Mouse (Mus musculus) kidney, postnatal 14 days (tissue): ENCODE data around the gene Tmem259.

Experiments used
- DNase-seq: peaks from one replicate; pipeline ENCODE4 v3.0.0; 2022; ENCODE audit warnings: mixed read lengths

Gene Tmem259

DNA sequence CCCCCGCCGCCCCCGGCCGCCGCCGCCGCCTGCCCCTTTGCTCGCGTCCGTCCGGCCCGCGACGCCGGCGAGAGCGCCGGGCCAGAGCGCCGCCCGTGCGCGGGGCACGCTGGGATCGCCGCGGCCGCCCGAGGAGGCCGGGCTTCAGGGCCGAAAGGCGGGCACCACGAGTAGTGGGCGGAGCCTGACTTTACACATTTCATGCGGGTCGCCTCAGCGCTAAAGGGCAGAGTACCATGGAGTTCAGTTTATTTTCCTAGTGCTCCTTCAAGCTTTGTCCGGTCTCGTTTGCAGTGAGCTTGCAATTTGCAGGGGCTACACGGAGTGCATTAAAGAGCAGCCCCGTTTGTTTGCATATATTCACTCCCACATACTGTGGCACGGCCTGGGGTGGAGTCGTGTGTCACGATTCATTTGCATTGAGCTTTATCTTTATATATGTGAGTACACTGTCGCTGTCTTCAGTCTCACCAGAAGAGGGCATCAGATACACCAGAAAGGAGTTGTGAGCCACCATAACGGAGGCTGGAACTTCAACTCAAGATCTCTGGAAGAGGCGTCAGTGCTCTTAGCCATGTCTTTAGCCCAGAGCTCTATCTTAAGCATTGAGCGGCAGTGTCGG is at the start of gene Tmem259:
Gene Tmem259, minus strand, starts transcription at position 136 of the 622 bp plus-strand sequence.
- peak; percentile 94 for DNase-seq

DNA sequence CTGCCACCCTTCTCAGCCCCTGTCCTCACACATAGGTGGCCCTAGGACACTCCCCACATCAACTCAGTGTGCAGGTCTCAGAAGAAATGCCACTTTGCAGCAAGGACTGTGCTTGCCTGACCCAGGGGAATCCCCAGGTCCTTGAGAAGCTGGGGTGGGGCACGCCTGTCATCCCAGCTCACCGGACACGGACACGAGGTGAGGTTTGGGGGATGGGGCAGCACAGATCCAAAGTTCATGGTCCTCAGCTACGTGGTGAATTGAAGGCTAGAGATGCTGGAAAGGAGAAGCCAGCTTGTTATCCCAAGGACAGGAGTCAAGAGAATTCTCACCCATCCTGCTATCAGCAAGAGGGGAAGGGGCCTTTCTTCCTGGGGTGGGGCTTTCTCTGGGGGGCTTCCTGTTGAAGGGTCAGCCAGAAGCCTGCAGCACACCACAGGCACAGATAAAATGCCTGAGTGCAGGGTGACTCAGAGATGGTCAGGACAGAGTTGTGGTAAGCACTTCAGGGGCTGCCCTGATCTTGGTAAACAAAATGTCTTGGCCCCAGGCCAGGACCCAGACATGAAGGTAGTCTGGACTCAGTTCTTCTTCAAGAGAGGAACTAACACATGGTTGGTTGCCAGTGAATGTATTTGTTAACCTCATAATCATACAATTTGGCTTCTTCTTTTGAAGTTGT is 48.8 kb upstream of the Tmem259 start:
- peak; percentile 74 for DNase-seq

DNA sequence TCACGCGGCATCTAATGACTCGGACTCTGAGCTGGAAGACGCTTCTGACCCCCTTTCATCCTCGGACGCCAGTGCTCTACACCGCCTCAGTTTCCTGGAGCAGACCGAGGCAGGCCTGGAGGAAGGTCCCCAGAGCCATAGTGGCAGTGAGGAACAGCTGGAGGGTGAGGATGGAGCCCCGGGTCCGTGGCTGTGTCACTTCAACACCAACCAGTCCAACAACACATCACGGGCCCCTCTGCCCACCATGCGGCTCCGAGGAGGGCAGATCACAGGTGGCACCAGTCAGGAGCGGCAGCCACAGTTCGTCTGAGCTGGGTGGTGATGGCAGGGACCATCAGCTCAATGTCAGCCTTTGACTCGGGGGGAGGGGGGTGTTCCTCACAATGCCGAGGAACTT is 46.6 kb upstream of the Tmem259 start:
- no peak for DNase-seq

DNA sequence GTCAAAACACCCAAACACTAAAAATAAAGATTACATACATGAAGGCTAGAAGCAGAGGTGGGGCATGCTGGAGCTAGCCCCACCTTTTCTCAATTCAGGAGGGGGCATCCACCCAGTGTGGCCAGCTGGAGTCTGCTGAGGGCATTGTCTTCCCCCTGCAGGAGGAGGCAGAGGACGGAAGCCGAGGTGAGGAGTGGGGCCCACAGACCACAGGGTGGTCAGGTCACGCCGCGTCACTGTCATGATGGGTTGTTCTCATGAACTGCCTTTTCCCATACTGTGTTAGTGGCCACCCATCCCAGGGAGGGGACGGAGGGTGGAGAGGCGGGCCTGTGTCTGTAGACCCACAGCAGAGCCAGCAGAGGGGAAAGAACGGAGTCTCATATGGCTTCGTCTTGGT is 46.1 kb upstream of the Tmem259 start:
- DNase-seq = no peak

DNA sequence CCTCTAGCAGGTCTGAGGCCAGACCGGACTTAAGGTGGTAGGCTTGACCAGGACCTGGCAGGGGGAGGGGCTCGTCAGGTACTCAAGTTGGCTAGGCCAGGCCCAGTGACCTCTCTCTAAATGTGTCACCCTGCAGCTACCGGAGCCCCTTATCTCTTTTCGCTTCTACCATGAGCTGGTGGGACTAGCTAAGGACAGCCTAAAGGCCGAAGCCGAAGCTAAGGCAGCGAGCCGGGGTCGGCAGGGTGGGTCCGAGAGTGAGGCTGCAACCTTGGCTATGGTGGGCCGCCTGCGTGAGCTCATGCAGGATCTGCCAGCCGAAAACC is 44.4 kb upstream of the Tmem259 start:
- DNase-seq = no peak

DNA sequence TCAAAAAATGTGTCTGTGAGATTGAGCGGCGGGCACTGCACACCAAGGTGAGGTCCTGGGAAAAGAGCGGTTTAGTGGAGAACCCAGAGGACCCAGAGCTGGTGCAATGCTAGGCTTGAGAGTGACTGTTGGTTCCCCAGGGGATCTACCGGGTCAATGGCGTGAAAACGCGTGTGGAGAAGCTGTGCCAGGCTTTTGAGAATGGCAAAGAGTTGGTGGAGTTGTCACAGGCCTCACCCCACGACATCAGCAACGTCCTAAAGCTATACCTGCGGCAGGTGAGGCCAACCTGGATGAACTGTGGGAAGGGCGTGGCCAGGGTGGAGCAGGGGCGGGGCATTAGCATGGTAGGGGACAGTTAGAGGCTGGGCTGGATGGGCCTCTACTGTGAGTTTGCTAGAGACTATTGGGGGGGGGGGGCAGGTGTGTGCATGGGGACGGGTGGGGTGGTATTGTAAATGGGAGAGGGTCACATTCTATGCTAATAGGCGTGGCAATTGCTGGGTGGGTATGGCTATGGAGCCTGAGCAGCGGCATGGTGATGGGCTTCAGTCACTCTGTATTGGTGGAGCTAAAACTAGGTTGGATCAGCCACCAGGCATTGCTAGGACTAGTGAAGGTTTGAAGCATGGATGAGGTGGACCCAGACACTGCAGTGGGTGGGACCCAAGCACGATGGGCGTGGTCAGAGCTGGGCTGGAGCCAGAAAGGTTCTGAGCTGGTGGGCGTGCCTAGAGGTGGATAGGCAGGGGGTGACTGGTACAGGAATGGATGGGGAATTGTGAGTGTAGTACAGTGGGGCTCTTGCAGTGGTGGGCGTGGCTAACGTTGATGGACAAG is 43.8 kb upstream of the Tmem259 start:
- no peak for DNase-seq

DNA sequence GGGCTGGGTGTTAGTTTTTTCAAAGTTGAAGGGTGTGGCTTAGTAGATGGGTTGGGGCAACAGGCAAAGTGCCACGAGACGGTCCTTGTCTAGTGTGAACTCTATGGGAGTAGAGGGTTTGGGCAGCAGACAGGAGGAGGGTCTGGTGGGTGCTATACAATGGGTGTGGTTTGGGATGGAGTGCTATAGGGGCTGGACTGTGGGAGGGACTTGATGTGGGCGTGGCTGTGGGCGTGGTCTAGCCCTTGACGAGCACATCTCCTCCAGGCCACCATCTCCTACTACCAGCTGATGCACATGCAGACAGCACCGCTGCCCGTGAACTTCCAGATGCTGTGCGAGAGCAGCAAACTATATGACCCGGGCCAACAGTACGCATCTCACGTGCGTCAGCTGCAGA is 41.8 kb upstream of the Tmem259 start:
- no peak for DNase-seq

DNA sequence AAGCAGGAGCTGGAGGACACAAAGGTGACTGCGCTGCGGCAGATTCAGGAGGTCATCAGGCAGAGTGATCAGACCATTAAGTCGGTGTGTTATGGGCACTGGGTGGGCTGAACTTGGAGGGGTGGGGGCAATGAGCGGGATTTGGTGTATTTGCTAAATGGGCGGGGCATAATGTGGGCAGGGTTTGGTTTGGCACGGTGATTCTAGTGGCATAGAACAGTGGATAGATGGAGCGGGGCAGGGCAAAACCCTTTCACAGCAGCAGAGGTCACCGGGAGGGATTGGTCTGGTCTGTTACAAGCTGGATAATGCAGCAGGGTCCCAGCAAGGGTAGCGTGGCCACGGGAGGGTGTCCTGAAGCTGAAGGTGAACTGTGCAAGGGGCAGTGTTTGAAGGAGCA is 41.3 kb upstream of the Tmem259 start:
- DNase-seq = no peak

DNA sequence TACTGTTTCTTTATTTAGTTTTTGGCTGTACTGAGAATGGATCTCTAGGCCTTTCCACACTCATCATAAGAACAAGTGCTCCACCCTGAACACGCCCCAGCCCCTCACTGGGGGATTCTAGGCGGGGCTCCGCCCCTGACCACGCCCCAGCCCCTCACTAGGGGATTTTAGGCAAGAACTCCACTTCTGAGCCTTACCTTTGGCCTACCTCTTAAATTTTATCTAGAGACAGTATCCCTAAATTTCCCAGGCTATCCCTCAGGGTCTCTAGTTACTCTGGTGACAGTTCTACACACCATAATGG is 40.9 kb upstream of the Tmem259 start:
- no peak for DNase-seq

DNA sequence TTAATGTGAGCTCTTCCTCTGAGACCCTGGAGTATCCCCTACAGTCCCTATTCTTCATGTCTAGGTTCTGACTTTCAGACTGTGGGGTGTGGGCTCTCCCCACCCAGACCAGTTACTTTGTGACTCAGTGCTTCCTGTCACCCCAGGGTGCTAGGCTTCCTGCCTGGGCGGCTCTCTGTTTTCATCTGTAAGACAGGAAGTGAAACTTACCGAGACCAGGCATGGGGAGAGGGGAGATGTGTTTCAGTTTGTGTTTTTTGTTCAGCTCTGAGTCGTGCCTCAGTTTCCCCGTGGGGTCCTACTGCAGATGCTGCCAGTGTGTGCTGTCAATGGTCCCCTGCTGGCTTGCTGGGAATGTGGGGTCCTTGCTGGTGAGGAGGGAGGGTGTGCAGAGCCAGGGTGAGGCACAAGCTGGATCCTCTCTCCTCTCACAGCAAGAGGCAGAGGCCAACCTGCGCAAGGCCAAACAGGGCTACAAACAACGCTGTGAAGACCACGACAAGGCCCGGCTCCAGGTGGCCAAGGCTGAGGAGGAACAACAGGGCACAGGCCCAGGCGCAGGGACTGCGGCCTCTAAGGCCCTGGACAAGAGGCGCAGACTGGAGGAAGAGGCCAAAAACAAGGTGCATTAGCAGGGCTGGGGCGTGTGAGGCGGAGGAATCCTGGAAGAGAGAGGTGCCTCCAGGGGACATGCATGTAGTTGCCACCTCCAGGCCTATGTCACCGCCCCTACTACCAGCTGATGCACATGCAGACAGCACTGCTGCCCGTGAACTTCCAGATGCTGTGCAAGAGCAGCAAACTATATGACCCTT is 40.3 kb upstream of the Tmem259 start:
- DNase-seq = no peak

DNA sequence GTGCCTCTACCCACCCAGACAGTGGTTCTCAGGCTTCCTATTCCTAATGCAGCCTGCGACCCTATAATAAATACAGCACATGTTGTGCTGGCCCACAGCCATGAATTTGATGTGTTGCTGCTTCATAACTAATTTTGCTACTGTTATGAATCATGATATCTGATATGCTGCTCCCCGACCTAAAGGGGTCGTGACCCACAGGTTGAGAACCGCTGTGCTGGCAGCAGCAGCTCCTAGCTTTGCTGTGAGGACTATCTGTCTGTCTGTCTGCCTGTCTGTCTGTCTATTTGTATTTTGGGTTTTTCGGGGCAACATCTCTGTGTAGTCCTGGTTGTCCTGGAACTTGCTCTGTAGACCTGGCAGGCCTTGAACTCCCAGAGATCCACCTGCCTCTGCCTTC is 39.6 kb upstream of the Tmem259 start:
- DNase-seq = no peak

DNA sequence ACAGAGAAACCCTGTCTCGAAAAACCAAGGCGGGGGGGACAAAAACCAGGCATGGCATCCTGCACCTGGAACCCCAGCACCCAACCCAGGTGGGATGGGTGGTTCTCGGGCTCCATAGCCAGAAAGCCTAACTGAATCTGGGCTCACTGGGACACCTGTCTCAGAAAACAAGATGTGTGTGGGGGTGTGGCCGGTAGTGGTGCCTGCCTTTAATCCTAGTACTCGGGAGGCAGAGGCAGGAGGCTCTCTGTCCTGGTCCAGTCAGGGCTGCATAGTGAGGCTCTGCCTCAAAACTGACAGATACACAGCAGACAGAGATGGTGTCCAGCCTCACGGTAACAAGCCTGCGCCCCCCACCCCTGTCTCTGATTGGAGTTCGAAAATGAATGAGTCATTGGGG is 38.7 kb upstream of the Tmem259 start:
- no peak for DNase-seq

DNA sequence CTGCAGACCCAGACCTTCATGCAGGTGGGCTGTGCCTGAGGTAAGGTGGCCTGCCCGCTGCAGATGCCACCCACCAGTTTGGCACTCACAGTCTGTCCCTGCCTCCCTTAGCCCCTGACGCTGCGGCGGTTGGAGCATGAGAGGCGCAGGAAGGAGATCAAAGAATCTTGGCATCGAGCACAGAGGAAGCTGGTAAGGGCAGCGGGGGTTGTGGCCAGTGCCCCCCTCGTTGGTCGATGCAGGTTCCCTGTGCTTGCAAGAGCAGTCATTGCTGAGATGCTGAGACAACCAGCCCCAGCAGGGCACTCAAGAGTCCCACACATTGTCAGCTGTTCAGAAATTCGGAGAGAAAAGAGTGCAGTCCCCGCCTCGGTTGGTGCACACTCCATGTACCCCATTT is 38.0 kb upstream of the Tmem259 start:
- no peak for DNase-seq

DNA sequence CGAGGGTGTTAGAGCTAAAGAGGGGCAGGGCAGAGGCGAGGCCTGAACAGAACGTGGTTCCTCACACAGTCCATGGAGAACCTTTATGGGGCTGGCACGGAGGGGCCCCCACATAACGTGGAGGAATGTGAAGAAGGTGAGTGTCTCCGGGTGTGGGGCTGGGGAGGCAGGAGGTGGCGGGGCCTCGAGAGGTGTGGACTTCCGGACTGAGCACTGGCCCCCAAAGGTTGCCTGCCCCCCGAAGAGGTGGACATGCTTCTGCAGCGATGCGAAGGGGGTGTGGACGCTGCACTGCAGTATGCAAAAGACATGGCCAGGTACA is 37.2 kb upstream of the Tmem259 start:
- no peak for DNase-seq

DNA sequence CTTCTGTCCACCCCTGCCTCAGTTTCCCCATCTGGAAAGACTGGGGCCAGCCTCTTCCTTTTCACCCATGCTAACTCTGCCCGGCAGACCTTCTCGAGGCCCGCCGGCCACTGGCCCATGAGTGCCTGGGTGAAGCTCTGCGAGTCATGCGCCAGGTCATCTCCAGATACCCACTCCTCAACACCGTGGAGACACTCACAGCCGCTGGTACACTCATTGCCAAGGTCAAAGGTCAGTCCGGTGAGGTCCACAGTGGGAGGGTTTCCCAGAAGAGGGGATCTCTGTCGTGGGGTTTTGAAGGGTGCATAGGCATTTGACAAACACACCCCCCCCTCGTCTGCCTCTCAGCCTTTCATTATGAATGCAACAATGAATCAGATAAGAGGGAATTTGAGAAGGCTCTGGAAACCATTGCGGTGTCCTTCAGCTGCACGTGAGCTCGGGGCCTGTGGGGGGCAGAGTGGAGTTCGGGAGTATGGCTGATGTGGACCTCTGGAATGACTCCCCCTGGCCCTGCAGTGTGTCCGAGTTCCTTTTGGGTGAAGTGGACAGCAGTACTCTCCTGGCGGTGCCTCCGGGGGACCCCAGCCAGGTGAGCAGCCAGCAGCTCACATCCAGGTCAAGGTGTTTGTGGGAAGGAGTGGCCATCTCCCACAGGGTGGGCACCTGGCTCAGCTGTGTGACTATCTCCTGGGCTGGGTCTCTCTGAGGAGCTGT is 36.6 kb upstream of the Tmem259 start:
- DNase-seq = no peak

DNA sequence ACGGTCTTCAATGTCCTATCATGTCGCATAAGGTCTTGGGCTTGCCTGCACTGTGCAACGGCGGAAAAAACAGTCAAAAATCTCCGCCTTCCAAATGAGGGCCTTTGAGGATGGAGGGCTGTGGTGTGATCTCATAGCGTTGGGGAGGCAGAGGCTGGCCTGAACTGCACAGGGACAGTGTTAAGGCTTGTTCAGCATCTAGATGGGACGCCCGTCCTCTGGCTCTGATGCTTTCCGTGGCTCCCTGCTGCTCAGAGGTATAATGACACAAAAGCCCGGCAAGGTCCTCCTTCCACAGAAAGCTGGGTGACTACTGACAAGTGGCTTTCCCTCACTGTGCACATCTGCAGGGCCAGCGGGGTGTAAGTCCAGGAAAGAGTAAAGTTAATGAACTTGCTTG is 36.1 kb upstream of the Tmem259 start:
- no peak for DNase-seq

DNA sequence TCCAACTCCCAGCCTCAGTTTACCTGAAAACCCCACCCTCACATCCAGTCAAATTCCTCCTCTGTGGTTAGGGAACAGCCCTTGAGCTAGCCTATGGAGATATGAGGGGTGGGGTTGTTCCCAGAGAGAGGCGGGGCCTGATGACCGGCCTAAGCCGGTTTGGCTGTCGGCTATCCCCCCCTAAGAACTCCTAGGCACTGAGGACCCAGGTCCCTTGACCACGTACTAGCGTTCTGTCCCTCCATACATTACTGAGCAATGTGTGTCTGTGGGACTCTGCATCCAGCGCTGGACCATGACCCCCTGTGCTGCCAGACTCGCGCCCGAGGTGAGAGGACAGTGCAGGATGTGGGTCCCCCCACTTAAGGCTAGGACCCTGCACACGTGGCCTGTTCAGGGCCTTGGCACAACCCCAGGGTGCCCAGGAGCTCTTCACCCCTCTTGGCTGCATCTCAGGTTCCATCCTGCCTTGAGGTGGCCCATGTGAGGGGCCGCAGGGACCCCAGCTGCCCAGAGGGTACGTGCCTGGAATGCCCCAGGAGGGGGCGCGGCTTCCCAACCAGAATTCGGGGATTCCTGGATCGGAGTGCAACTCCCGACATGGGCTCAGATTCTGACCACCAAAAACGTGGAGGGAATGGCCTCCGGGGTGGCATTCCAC is 35.5 kb upstream of the Tmem259 start:
- no peak for DNase-seq

DNA sequence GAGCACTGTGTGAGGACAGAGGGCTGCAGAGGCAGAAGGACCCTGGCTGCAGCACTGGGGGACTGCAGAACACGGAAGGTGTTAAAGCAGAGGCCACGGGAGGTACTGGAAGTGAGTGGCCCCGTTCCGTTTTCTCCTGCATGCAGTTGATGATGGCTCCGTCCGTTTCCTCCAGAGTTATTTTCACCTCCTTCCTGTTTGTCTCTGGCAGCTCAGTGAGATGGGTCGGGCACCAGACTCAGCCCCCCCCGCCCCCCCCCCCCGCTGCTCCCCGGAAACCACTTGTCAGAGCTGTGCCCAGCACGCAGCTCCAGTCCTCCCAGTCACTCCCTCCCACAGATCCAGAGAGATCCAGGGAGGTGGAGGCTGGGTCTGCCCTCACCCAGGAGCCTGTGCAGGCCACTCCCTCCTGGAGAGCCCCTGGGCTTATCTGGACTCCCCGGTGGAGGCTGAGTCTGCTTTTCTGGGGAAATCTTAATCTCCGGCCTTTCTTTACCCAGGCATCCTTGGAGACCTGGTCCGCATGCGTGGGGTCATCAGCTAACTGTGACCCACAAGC is 34.7 kb upstream of the Tmem259 start:
- DNase-seq = no peak

DNA sequence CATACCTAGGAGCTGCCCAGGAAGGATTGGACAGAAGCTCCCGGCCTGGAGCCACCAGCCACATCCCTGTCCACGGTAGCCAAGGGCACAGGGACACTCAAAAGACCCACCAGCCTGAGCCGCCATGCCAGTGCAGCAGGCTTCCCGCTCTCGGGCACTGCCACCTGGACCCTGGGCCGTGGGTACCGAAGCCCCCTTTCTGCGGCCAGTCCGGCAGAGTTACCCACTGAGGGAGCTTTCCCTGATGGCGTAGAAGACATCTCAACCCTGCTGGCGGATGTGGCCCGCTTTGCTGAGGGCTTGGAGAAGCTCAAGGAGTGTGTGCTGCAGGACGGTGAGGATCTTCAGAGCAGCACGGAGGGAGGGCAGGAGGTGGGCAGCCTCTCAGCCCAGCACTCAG is 33.6 kb upstream of the Tmem259 start:
- no peak for DNase-seq

DNA sequence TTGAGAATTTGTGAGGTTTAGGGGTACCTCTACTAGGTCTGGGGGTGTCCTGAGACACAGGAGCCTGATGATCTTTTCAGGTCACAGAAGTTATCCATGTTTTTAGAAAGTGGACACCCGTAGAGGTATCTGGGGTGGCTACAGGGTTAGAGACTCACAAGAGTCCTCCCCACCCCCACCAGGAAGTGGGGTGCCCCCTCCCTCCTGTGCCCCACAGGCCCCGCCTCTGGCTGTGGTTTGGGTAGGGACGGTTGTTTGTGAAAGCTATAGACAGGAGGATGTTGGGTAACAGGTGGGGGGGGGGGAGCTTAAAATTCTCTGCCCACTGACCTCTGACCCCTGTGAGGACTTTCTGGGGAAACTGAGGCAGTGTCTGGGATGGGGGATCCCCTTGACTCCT is 33.2 kb upstream of the Tmem259 start:
- no peak for DNase-seq

DNA sequence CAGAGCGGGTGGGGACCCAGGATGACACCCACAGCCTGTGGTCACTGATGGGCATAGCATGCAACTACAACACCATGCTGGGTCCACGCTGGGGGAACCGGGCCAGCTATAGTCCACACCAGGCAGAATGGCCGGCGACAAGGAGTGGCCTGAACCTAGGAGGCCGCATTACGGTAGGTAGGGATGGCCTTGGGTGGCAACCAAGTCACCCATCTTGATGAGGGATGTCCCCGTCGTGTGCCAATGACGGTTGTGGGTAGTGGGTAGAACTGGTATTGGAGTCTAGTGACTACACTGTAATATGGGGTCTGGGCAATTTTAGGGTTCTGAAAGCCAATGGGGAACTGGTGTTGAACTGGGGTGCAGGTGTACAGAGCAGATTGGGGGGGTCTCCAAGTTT is 32.8 kb upstream of the Tmem259 start:
- no peak for DNase-seq

DNA sequence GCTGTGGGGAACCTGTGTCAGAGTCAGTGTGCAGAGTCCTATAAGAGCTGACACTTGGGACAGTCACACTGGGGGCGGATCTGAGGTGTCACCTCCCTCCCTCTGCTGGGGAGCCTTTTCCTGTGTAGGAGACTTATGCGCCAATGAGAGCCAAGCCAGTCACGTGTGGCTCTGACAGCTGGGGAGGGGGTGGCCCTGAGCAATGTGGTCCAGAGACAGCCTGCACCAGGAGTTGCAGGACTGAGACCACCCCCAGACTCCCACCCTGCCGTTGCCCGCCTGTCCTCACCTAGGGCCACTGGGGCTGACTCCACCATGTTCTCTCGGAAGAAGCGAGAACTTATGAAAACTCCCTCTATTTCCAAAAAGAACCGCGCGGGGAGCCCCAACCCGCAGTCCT is 32.4 kb upstream of the Tmem259 start, which contains the start of gene Arhgap45:
Gene Arhgap45, plus strand, starts transcription at position 143 of the 400 bp plus-strand sequence.
- no peak for DNase-seq
